Mouse (Mus musculus): ENCODE data around the gene Atg14. TPM values are rescaled to one million over a fixed set of nuclear protein-coding genes. Genes with fewer than 3 reads are reported as not detected.

Atg14 gene
- polyA plus RNA-seq, 1 experiment, result 4.2 TPM

DNA sequence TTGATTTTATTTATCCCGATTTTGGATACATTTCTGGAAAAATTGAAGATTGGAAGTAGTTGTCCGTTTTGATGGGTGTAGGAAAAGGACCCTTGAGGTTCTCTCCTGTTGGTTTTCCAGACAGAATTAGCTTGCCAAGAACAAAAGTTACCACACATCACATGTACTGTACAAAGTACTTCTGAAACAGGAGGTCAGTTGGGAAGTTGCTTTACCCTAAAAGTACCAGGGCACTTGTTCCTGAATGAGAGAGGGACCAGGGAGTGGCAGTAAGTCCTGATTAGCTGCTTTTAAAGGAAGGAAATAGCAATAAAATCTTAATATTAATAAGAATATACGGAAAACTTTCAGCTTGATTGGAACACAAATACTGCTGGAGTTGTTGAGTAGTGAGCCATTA lies 73.3 kb downstream of the Atg14 start:
- Histone ChIP-seq H3K4me1 (ENCODE audit: control insufficient read depth, insufficient read depth, insufficient read length) (no peaks in the 10 kb centered on the region), H3K27me3 (ENCODE audit: control insufficient read depth, insufficient read depth, low read length) (no peaks in the 10 kb centered on the region), H3K36me3 (ENCODE audit: control insufficient read depth, insufficient read depth, low read length) (peaks cover 1% of the 10 kb centered on the region; the same call in 1 of the 2 replicates), H3K27ac (ENCODE audit: insufficient read depth, low read length) (no peak overlapping the region), H3K4me3 (ENCODE audit: extremely low read depth, insufficient read depth, insufficient read length) (no peak overlapping the region)
- no peak for TF ChIP-seq CTCF (IDR thresholded peaks at IDR 0.05; ENCODE audit: extremely low read depth, insufficient read depth, insufficient read length, insufficient replicate concordance)
- no peak for TF ChIP-seq POLR2A (IDR thresholded peaks at IDR 0.05; ENCODE audit: low read depth, low read length)
- no peak for DNase-seq (ENCODE audit: low read depth in 1 of 2, low spot score in 2 of 2)
- 83% methylated on average over 3 of the region's 3 CpGs for WGBS

DNA sequence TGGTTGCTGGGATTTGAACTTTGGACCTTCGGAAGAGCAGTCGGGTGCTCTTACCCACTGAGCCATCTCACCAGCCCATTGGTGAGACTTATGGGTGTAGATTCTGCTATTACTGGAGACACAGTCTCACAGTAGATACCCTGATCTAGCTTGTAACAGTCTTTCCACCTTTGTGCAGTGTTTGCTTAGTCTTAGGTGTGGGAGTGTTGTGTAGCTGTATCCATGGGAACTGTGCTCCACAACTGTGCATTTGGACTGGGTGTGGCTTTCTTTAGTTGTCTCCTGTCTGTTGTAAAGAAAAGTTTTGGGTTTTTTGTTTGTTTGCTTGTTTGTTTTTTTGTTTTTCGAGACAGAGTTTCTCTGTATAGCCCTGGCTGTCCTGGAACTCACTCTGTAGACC lies 74.5 kb downstream of the Atg14 start:
- 96% methylated on average over 3 of the region's 3 CpGs for WGBS
- no peaks in the 10 kb centered on the region for H3K4me1 ChIP-seq (ENCODE audit: control insufficient read depth, insufficient read depth, insufficient read length)
- no peak overlapping the region for H3K27ac ChIP-seq (ENCODE audit: insufficient read depth, low read length)
- H3K36me3 ChIP-seq (ENCODE audit: control insufficient read depth, insufficient read depth, low read length), result peaks cover 1% of the 10 kb centered on the region; the same call in 1 of the 2 replicates
- DNase-seq (ENCODE audit: low read depth in 1 of 2, low spot score in 2 of 2), result no peak
- TF ChIP-seq CTCF (IDR thresholded peaks at IDR 0.05; ENCODE audit: extremely low read depth, insufficient read depth, insufficient read length, insufficient replicate concordance) (no peak), POLR2A (IDR thresholded peaks at IDR 0.05; ENCODE audit: low read depth, low read length) (no peak)
- H3K27me3 ChIP-seq (ENCODE audit: control insufficient read depth, insufficient read depth, low read length), result no peaks in the 10 kb centered on the region
- no peak overlapping the region for H3K4me3 ChIP-seq (ENCODE audit: extremely low read depth, insufficient read depth, insufficient read length)

DNA sequence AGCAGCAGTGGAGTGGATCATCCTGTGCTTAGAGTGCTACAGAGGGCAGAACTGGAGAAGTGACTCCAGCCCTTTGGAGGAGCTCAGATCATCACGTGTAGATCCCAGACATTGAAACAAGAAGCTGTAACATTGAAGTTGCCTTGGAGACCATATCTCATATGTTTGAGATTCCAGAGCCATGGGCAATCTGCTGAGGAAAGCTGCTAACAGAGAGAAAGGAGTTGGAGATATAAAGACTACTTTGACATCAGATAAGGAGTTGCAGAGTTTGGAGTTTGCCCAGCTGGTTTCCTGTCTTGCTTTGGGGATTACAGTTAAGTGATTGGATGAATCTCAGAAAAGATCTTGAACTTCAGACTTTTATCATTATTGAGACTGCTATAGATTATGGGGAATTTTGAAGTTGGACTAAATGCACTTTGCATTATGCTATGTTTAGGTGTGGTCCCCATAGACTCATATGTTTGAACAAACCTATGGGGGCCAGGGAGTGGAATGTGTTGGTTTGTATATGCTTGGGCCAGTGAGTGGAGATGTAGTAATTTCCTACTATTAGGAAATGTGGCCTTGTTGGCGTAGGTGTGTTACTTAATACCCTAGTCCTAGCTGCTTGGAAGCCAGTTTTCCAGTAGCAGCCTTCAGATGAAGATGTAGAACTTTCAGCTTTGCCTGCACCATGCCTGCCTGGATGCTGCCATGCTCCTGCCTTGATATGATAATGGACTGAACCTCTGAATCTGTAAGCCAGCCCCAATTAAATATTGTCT lies 76.7 kb downstream of the Atg14 start:
- DNase-seq (ENCODE audit: low read depth in 1 of 2, low spot score in 2 of 2), result no peak
- WGBS, result 83% methylated on average over 2 of the region's 2 CpGs
- Histone ChIP-seq H3K4me1 (ENCODE audit: control insufficient read depth, insufficient read depth, insufficient read length) (no peaks in the 10 kb centered on the region), H3K27ac (ENCODE audit: insufficient read depth, low read length) (no peak overlapping the region), H3K27me3 (ENCODE audit: control insufficient read depth, insufficient read depth, low read length) (no peaks in the 10 kb centered on the region), H3K36me3 (ENCODE audit: control insufficient read depth, insufficient read depth, low read length) (no peaks in the 10 kb centered on the region), H3K4me3 (ENCODE audit: extremely low read depth, insufficient read depth, insufficient read length) (no peak overlapping the region)
- TF ChIP-seq CTCF (IDR thresholded peaks at IDR 0.05; ENCODE audit: extremely low read depth, insufficient read depth, insufficient read length, insufficient replicate concordance) (no peak), POLR2A (IDR thresholded peaks at IDR 0.05; ENCODE audit: low read depth, low read length) (no peak)

Other genes with a start within 250 kb of the Atg14 start
- gene Lgals3, start 202.9 kb downstream of the Atg14 start, polyA plus RNA-seq (2012; rRNA removed), result 97.5 and 134 TPM in 2 replicates
- 2.4 and 3.2 TPM in 2 replicates for gene Dlgap5, start 152.2 kb downstream of the Atg14 start, polyA plus RNA-seq (2012; rRNA removed)
- gene Fbxo34, start 120.2 kb downstream of the Atg14 start, polyA plus RNA-seq (2012; rRNA removed), result 9.2 and 11.3 TPM in 2 replicates
- gene Ktn1, start 77.8 kb upstream of the Atg14 start, polyA plus RNA-seq (2012; rRNA removed), result 4.0 and 4.7 TPM in 2 replicates

Measured in spleen, adult 2 months (tissue).